Mouse (Mus musculus) neutrophil, adult 5-6 weeks (primary cell): Measurements from ENCODE around the gene Znhit1. TPM values are rescaled to one million over a fixed set of nuclear protein-coding genes. Genes with fewer than 3 reads are reported as not detected.

Source experiments
- ATAC-seq: fragments of 151-379, 151-347 bp; 2 replicates; pipeline ENCODE4 v1.8.0; 2017; ENCODE audit warnings: mild to moderate bottlenecking, moderate TSS enrichment; ENCODE audit not compliant: insufficient number of reproducible peaks, poor library complexity, low FRiP score, severe bottlenecking; ENCODE audit errors: extremely low read depth
- total RNA-seq: library from RNA; stranded (forward); fragments of 200-1000 nt; gene quantifications from 2 replicates; pipeline ENCODE4 v1.2.3, GENCODE M21; 2017

Gene Znhit1
- 30.1 and 31.9 TPM in 2 replicates for total RNA-seq

GRCm38 (mm10) chr5:136987934-136988271, at the start of gene Znhit1:
Gene Znhit1, minus strand, starts transcription at chr5:136988021.
- no peak for ATAC-seq

- no peak for ATAC-seq
Observed at GRCm38 (mm10) chr5:137036211-137036610, 48.4 kb upstream of the Znhit1 start.

GRCm38 (mm10) chr5:137032641-137033074, 44.8 kb upstream of the Znhit1 start:
- ATAC-seq: peak; percentile 30

GRCm38 (mm10) chr5:137032033-137032421, 44.2 kb upstream of the Znhit1 start:
- no peak for ATAC-seq

GRCm38 (mm10) chr5:137031076-137032032, 43.5 kb upstream of the Znhit1 start:
- no peak for ATAC-seq

GRCm38 (mm10) chr5:137030416-137030810, 42.6 kb upstream of the Znhit1 start:
- ATAC-seq: no peak

GRCm38 (mm10) chr5:137029643-137030415, 42.0 kb upstream of the Znhit1 start:
- peak; percentile 54 for ATAC-seq

- ATAC-seq: no peak
Observed at GRCm38 (mm10) chr5:137029273-137029585, 41.4 kb upstream of the Znhit1 start.

- ATAC-seq: no peak
Observed at GRCm38 (mm10) chr5:137028561-137029272, 40.9 kb upstream of the Znhit1 start.

GRCm38 (mm10) chr5:137026092-137026491, 38.3 kb upstream of the Znhit1 start, which contains the start of gene Vgf:
Gene Vgf, plus strand, starts transcription at chr5:137026392.
- ATAC-seq: no peak

GRCm38 (mm10) chr5:137025132-137025531, 37.3 kb upstream of the Znhit1 start:
- ATAC-seq: peak; percentile 66

GRCm38 (mm10) chr5:137024318-137024717, 36.5 kb upstream of the Znhit1 start:
- no peak for ATAC-seq

GRCm38 (mm10) chr5:137015913-137016312, 28.1 kb upstream of the Znhit1 start:
- no peak for ATAC-seq

- ATAC-seq: no peak
Observed at GRCm38 (mm10) chr5:137012401-137012950, 24.7 kb upstream of the Znhit1 start.

GRCm38 (mm10) chr5:137009988-137010387, 22.2 kb upstream of the Znhit1 start:
- no peak for ATAC-seq

- ATAC-seq: no peak
Observed at GRCm38 (mm10) chr5:137007276-137007675, 19.5 kb upstream of the Znhit1 start.

GRCm38 (mm10) chr5:137000612-137001011, 12.8 kb upstream of the Znhit1 start:
- ATAC-seq: no peak

- ATAC-seq: no peak
Observed at GRCm38 (mm10) chr5:136999449-136999848, 11.6 kb upstream of the Znhit1 start.

- ATAC-seq: no peak
Observed at GRCm38 (mm10) chr5:136989801-136990200, 2.0 kb upstream of the Znhit1 start.
